Mouse (Mus musculus) kidney, adult 8-10 months (tissue): ENCODE measurements around the gene Tspan11.

Source experiments
- DNase-seq, 2 experiments: peaks; one replicate each; pipeline ENCODE4 v3.0.0; 2022

Gene Tspan11

DNA sequence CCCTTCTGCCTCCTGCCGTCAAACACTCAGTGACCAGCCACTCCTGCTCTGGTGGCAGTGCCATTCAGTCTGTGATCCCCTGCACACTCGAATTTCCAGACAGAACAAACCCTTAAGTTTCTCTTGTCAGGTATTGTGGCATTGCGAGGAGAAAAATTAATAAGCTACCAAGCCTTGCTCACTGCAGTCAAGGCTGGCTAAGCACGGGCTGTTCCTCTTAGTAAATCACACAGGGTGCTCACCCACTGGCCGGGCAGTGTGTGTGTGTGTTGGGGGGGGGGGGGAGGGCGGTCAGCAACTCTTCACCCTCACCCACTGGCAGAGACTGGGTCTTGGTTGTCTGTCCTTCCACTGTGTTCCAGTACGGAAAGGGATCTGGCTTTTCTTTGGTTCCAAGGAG, 473 bp upstream of the Tspan11 start:
- DNase-seq = no peak

- no peak for DNase-seq
These were observed 1.2 kb downstream of the Tspan11 start for GRCm38 (mm10) chr6:127888581-127888980.

GRCm38 (mm10) chr6:127893611-127894010, 6.2 kb downstream of the Tspan11 start:
- DNase-seq = no peak

GRCm38 (mm10) chr6:127894999-127895398, 7.6 kb downstream of the Tspan11 start:
- no peak for DNase-seq

GRCm38 (mm10) chr6:127896425-127896824, 9.0 kb downstream of the Tspan11 start:
- no peak for DNase-seq

- no peak for DNase-seq
These were observed 10.0 kb downstream of the Tspan11 start for GRCm38 (mm10) chr6:127897342-127897741.

GRCm38 (mm10) chr6:127900062-127900461, 12.7 kb downstream of the Tspan11 start:
- no peak for DNase-seq

GRCm38 (mm10) chr6:127901261-127901660, 13.9 kb downstream of the Tspan11 start:
- no peak for DNase-seq

- peak; percentile 25 to 30 for DNase-seq
These were observed 14.3 kb downstream of the Tspan11 start for GRCm38 (mm10) chr6:127901669-127902068.

GRCm38 (mm10) chr6:127902559-127902958, 15.2 kb downstream of the Tspan11 start:
- no peak for DNase-seq

- DNase-seq = no peak
These were observed 23.2 kb downstream of the Tspan11 start for GRCm38 (mm10) chr6:127910638-127911037.

DNA sequence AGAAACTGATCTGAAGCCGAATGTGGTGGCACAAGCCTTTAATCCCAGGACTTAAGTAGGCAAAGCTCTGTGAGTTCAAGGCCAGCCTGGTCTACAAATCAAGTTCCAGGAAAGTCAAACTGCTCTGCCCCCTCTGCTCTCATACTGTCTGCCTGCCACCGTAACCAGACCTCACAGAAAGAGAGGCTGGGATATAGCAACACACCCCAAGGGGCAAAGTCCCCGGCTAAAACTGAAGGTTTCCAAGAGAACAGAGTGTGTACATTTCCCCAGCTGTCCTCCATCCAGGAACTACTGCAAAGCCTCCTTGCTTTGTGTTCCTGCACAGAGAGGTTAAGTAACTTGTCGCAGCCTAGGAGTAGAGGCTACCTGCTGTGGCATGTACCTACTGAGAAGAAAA, 24.3 kb downstream of the Tspan11 start:
- no peak for DNase-seq

- no peak for DNase-seq
These were observed 25.5 kb downstream of the Tspan11 start for GRCm38 (mm10) chr6:127912938-127913337.

GRCm38 (mm10) chr6:127916993-127917392, 29.6 kb downstream of the Tspan11 start:
- DNase-seq = no peak

DNA sequence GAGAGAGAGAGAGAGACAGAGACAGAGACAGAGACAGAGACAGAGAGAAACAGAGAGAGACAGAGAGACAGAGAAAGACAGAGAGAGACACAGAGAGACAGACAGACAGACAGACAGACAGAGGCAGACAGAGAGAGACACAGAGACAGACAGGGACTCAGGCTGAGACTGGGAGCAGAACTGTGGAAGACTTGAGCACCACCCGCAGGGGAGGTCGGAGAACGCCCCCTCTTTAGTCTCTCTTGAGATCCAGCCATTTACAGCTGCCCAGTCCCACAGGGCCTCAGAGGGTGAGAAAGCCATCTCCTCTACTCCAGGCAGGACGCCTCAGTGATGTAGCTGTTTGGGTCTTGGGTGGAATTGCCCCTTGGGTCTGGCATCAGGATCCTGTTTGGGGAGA, 30.3 kb downstream of the Tspan11 start:
- no peak for DNase-seq

GRCm38 (mm10) chr6:127919491-127919890, 32.1 kb downstream of the Tspan11 start:
- no peak for DNase-seq

DNA sequence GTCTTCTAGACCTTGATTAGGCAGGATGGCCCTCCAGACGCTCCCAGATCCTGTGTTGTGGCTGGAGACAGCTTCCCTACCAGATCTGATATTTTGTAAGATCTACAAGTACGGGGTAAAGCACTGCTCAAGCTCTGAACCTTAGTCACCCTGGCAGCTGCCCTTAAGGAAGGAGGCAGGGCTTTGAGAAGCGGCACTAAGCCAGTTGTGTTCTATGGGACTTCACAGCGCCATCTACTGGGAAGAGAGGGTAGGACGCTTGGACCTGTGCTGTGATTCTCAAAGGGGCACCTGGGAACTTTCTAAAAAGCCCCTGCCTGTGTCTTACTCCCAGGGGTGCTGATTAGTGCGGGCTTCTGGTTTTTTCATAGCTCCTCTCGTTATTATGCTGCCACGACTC, 33.3 kb downstream of the Tspan11 start:
- DNase-seq = peak; percentile 48 to 80

GRCm38 (mm10) chr6:127921996-127922395, 34.6 kb downstream of the Tspan11 start:
- DNase-seq = no peak

DNA sequence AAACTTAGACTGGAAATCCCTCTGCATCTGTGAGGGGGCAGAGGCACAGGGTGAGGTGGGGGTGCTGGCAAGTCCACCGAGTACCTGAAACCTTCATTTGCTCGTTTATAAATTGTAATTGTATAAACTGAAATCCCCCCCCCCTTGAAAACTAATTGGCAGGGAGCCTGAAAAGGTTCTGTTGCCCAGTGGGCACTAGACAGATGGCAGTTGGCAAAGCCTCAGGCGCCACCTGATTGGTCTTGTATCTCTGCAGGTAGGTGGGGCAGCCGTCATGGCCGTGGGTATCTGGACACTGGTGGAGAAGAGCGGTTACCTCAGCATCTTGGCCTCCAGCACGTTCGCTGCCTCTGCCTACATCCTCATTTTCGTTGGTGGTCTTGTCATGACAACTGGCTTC, 35.9 kb downstream of the Tspan11 start:
- no peak for DNase-seq

DNA sequence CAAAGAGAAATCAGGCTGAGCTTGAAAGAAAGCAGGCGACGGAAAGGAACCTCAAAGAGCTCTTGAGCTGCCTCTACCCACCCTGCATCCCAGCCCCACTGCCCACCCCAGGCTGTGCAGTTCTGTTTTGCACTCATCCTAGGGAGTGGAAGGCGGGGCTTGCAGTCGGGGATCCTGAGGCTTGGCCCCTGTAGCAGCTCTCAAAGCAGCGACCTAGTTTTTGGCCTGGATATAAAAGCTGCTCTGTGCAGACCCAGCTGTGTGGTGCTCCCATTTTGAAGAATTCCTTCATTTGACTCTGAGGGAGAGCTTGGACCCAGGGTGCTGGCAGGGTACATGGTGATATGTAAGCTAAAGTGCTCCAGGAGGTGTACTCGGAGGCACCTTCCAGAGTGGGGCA, 37.4 kb downstream of the Tspan11 start:
- DNase-seq = no peak

- no peak for DNase-seq
These were observed 38.5 kb downstream of the Tspan11 start for GRCm38 (mm10) chr6:127925915-127926314.

- no peak for DNase-seq
These were observed 41.3 kb downstream of the Tspan11 start for GRCm38 (mm10) chr6:127928682-127929081.

DNA sequence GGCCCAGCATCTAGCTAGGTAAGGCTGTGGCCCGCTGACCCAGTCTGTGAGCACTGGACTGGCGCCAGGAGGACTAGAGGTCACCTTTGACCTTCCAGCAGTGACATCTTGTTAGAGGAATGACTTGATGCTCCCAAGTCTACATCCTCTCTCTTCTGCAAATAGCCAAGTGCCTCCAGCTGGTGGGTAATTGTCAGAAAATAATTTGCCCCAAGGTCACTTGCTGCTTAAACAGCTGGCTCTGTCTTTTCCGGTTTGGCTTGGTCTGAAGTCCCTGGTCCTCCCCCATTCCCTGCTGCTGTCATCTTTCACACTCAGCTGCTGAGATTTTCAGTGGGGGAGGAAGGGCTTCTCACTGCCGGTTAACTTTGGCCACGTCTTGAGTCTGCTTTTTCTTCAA, 45.3 kb downstream of the Tspan11 start:
- peak; percentile 11 to 32 for DNase-seq

DNA sequence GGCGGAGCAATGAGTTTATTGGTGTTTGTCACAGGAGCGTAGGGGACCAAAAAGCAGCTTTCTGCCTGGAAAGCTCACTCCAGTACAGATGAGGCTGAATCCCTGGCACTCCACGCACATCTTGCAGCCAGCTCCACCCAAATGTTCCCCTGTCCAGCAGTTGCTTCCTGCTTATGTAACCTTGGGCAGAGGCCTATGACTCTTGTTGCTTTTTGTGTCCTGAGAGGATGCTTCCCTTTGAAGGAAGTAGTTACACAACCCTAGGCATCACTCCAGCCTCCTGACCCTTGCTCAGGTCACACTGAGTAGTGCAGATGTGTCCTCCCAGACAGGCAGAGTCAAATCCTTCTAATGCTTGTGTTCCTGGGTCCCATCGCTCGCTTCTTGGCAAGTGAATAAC, 46.5 kb downstream of the Tspan11 start:
- DNase-seq = peak in 1 of 2 experiments; percentile 8

DNA sequence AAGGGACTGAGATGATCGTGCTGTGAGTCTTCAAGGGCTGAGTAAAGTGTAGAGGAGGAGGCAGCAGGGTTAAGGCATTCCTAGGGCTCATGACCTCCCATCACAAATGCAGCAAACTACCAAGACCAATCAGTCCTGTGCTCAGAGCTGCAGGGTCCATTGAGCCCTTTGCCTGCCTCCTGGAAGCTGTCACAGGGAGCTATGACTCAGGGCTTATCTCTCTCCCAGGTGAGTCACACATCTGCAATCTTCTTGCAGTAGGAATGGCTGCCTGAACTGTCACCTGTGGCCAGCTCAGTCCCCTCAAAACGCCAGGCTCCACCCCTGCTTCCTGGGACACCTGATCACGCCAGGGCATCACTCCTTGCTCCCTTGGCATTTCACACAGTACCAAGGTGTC, 47.7 kb downstream of the Tspan11 start:
- no peak for DNase-seq

GRCm38 (mm10) chr6:127942421-127942820, 55.0 kb downstream of the Tspan11 start:
- no peak for DNase-seq
